Mouse (Mus musculus): ENCODE results near the gene Saxo2.

Gene Saxo2

DNA sequence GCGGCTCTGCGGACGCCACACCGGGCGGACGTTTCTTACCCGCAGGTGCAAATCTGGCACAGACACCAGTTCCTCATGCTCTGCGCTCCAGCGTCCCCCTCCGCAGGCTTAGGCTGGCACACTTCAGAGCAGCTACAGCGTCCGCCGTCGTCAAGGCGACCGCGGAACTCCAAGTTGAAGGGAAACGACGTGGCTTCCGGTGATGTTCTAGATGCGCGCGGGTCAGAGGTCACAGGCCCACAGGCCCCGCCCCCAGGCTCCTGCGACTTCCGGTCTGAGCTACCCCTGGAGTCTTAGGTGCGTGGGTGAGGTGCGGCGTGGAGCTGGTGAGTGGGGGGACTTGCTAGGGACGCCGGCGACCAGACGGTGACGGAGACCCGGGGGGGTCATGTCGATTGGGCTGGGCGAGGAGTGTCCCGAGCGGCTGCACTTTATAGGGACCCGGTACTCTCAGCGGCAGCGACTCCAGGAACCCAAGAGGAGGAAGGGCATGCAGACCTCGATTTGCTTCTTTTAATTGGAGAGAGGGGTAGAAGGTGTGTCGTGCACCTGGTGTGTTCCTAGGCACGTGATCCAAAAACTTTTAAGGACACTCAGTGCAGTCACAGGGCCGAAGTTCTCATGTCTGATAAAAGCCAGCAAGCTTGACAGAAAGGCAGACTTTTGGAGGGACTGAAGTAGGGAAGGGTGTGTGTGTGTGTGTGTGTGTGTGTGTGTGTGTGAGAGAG, at the start of gene Saxo2, which contains the start of gene Efl1:
Saxo2 (minus strand) TSS at position 176 of the 728 bp plus-strand sequence.
Efl1 (plus strand) TSS at position 262 of the 728 bp plus-strand sequence.
- DNase-seq (ENCODE audit: extremely low read depth, low read depth, low spot score): no peak

- no peak for DNase-seq (ENCODE audit: extremely low read depth, low read depth, low spot score)
Measured at GRCm38 (mm10) chr7:82697668-82698067, 49.3 kb upstream of the Saxo2 start.

- DNase-seq (ENCODE audit: extremely low read depth, low read depth, low spot score): no peak
Measured at GRCm38 (mm10) chr7:82691021-82691738, 42.9 kb upstream of the Saxo2 start.

GRCm38 (mm10) chr7:82688736-82689135, 40.4 kb upstream of the Saxo2 start:
- DNase-seq (ENCODE audit: extremely low read depth, low read depth, low spot score): peak; percentile 61

- DNase-seq (ENCODE audit: extremely low read depth, low read depth, low spot score): no peak
Measured at GRCm38 (mm10) chr7:82679901-82680300, 31.6 kb upstream of the Saxo2 start.

GRCm38 (mm10) chr7:82676834-82677233, 28.5 kb upstream of the Saxo2 start:
- no peak for DNase-seq (ENCODE audit: extremely low read depth, low read depth, low spot score)

GRCm38 (mm10) chr7:82676001-82676400, 27.7 kb upstream of the Saxo2 start:
- DNase-seq (ENCODE audit: extremely low read depth, low read depth, low spot score): no peak

DNA sequence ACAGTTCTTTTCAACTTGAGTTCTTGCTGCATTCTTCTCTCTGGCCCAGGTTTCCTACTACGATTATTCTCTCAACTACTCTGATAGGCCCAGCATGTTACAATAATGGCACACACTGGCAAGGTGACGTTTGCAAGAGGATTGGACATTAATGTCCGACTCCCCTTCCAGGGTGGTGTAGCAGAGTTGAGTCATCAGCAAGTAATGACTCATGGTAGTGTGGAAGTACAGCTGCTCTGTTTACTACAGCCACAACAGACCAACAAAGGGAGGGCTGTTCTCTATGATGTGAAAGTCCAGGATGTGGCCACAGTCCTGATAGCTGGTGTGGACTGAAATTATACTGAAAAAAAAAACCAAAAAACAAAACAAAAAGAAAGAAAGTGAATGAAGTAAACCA, 16.3 kb upstream of the Saxo2 start:
- no peak for DNase-seq (ENCODE audit: extremely low read depth, low read depth, low spot score)

DNA sequence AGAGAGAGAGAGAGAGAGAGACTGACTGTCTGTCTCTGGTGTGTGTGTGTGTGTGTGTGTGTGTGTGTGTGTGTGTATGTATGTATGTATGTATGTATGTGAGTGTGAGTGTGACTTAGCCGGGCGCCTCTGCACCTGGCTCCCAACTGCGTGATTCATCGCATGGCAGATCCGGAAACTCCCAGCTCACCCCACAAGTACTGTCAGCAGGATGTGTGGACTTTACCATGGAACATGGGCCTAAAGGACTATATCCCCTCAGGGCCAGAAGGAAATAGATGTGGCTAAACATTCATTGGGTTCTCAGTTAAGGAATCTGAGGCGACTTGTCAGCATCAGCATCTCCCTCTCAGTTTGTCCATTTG, 735 bp upstream of the Saxo2 start:
- DNase-seq (ENCODE audit: extremely low read depth, low read depth, low spot score): no peak

- DNase-seq (ENCODE audit: extremely low read depth, low read depth, low spot score): no peak
Measured at GRCm38 (mm10) chr7:82647909-82648308, 419 bp downstream of the Saxo2 start.

- no peak for DNase-seq (ENCODE audit: extremely low read depth, low read depth, low spot score)
Measured at GRCm38 (mm10) chr7:82647183-82647582, 1.1 kb downstream of the Saxo2 start.

DNA sequence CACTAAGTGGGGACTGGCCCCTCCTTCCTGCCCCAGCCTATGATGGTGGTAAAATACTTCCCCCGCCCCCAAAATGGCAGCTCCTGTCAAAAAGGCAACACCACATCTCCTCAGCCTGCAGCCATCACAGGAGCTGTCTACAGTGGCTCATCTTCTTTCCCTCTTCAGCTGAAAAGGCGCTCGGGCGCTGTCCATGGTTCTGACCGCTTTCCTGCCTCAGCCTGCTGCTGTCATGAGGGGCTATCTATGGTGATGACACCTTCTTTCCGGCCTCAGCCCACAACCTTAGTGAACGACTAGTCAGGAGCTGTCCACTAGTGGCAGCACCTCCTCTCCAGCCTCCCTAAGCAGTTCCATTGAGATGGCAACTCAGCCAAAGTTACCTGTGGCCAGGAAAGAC, 23.0 kb downstream of the Saxo2 start:
- DNase-seq (ENCODE audit: extremely low read depth, low read depth, low spot score): no peak

GRCm38 (mm10) chr7:82609629-82610028, 38.7 kb downstream of the Saxo2 start:
- no peak for DNase-seq (ENCODE audit: extremely low read depth, low read depth, low spot score)

DNA sequence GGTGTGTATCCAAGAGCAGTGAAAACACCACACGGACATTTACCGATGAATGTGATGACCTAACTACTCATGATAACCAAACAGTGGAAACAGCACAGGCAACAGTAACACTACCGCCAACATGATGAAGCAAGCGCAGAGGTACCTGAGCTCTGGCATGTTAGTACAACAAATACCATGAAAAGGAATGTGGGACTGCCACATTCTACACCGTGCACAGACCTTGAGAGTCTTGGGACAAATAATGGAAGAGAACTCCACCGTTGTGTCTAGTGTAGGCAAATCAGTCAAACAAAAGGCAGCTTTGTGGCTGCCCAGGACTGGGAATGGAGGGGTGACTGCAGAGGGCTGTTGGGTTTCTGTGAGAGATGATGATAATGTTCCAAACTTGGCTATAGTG, 42.9 kb downstream of the Saxo2 start:
- DNase-seq (ENCODE audit: extremely low read depth, low read depth, low spot score): no peak

DNA sequence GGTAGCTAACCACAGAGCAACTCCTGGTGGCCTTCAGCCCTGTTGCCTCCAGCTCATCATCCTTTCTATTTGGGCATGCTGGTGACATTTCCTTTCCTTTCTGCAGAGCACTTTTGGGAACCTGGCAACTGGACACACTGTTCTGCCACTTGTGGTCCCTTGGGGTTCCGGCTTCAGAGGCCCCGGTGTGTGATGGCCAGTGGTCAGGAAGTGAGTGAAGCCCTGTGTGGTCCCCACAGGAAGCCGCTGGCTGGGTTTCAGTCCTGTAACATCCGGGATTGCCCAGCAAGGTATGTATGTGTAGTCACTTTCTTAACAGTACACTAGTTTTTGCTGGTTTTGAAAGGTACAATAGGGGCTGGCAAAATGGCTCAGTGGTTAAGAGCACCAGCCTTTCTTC, 46.3 kb downstream of the Saxo2 start:
- no peak for DNase-seq (ENCODE audit: extremely low read depth, low read depth, low spot score)

GRCm38 (mm10) chr7:82590931-82591330, 57.4 kb downstream of the Saxo2 start:
- no peak for DNase-seq (ENCODE audit: extremely low read depth, low read depth, low spot score)

Measured in fat pad, adult 2 months (tissue).